Mouse (Mus musculus): ENCODE results near the gene Nat8f7. TPM values are rescaled to one million over a fixed set of nuclear protein-coding genes. Genes with fewer than 3 reads are reported as not detected.

Gene Nat8f7
- 0.35 TPM for polyA plus RNA-seq (2014; fragmentation: Illumina TruSeq; extraction: RNeasy Lipid Tissue Mini Kit (QIAGEN cat#74804); ENCODE audit: low read depth, low replicate concordance)

DNA sequence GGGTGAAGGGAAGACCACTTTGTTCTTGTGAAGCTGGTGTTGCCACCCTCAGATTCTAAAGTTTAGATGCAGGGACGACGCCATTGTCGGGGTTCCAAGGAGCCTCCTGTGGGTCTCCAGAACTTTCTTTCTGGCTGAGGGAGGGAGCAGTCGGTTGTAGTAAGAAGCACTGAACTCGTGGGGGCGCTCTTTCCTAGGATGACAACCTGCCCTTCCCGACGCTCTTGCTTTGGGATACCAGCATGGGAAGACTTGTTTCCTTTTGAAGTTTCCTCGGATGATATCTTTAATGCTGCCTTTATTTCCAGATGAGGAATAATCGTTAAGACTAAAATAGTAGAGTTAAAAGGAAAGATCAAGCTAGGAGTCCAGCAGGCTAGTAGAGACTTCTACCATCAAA is at the start of gene Nat8f7:
Gene Nat8f7, minus strand, starts transcription at position 101 of the 400 bp plus-strand sequence.

Other genes with a start within 250 kb of the Nat8f7 start
- gene Fbxo41, start 210.2 kb downstream of the Nat8f7 start, polyA plus RNA-seq (2014; fragmentation: Illumina TruSeq; extraction: RNeasy Lipid Tissue Mini Kit (QIAGEN cat#74804); ENCODE audit: low read depth, low replicate concordance): not detected
- gene Egr4, start 199.6 kb downstream of the Nat8f7 start, polyA plus RNA-seq (2014; fragmentation: Illumina TruSeq; extraction: RNeasy Lipid Tissue Mini Kit (QIAGEN cat#74804); ENCODE audit: low read depth, low replicate concordance): not detected
- 11.3 TPM for gene Alms1, start 125.7 kb downstream of the Nat8f7 start, polyA plus RNA-seq (2014; fragmentation: Illumina TruSeq; extraction: RNeasy Lipid Tissue Mini Kit (QIAGEN cat#74804); ENCODE audit: low read depth, low replicate concordance)
- not detected for gene Nat8f3, start 52.5 kb upstream of the Nat8f7 start, polyA plus RNA-seq (2014; fragmentation: Illumina TruSeq; extraction: RNeasy Lipid Tissue Mini Kit (QIAGEN cat#74804); ENCODE audit: low read depth, low replicate concordance)
- gene Nat8f6, start 107.7 kb upstream of the Nat8f7 start, polyA plus RNA-seq (2014; fragmentation: Illumina TruSeq; extraction: RNeasy Lipid Tissue Mini Kit (QIAGEN cat#74804); ENCODE audit: low read depth, low replicate concordance): not detected
- 3.0 TPM for gene Nat8f5, start 107.8 kb upstream of the Nat8f7 start, polyA plus RNA-seq (2014; fragmentation: Illumina TruSeq; extraction: RNeasy Lipid Tissue Mini Kit (QIAGEN cat#74804); ENCODE audit: low read depth, low replicate concordance)
- gene Nat8, start 118.9 kb upstream of the Nat8f7 start, polyA plus RNA-seq (2014; fragmentation: Illumina TruSeq; extraction: RNeasy Lipid Tissue Mini Kit (QIAGEN cat#74804); ENCODE audit: low read depth, low replicate concordance): 0.93 TPM
- not detected for gene Nat8f2, start 156.0 kb upstream of the Nat8f7 start, polyA plus RNA-seq (2014; fragmentation: Illumina TruSeq; extraction: RNeasy Lipid Tissue Mini Kit (QIAGEN cat#74804); ENCODE audit: low read depth, low replicate concordance)
- gene Nat8f4, start 191.7 kb upstream of the Nat8f7 start, polyA plus RNA-seq (2014; fragmentation: Illumina TruSeq; extraction: RNeasy Lipid Tissue Mini Kit (QIAGEN cat#74804); ENCODE audit: low read depth, low replicate concordance): 30.4 TPM
- 160 TPM for gene Tprkb, start 198.7 kb upstream of the Nat8f7 start, polyA plus RNA-seq (2014; fragmentation: Illumina TruSeq; extraction: RNeasy Lipid Tissue Mini Kit (QIAGEN cat#74804); ENCODE audit: low read depth, low replicate concordance)
- 8.5 TPM for gene Nat8f1, start 202.5 kb upstream of the Nat8f7 start, polyA plus RNA-seq (2014; fragmentation: Illumina TruSeq; extraction: RNeasy Lipid Tissue Mini Kit (QIAGEN cat#74804); ENCODE audit: low read depth, low replicate concordance)
- 217 TPM for gene Dusp11, start 248.5 kb upstream of the Nat8f7 start, polyA plus RNA-seq (2014; fragmentation: Illumina TruSeq; extraction: RNeasy Lipid Tissue Mini Kit (QIAGEN cat#74804); ENCODE audit: low read depth, low replicate concordance)